ENCODE assay signal across 8 mouse cellular contexts in the genomic region with DNA sequence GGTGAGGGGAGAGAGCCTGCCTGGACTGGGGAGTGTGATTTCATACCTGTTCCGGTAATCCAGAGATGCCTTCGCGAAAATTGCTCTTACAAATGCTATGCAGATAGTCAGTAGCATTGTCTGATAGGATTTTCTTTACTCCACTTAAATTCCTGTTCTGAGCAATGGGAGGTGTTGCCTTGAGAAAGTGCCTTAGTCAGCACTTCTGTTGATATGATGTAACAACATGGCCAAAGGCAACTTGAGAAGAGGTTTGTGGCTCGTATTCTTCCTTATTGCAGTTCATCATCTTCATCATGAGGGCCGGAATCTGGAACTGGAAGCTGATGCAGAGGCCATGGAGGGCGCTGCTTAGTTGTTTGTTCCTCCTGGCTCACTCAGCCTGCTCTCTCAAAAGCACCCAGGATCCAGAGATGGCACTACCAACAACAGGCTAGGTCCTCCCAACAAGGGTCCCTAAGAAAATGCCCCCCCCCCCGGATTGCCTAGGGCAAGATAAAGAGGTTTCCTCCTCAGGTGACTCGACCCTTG. TPM values are rescaled to one million over a fixed set of nuclear protein-coding genes. Genes with fewer than 3 reads are reported as not detected.
A peak's percentile ranks its signal among the peaks of the same experiment; 100 is the strongest.
DNase-seq lines count a peak whose midpoint lies in the region; ATAC-seq and TF ChIP-seq lines count a peak whose summit lies in the region.

No protein-coding gene starts in this region.

- H3K4me1 ChIP-seq in CH12.LX (ENCODE audit: control insufficient read depth in 1 of 2, insufficient read depth in 2 of 2), result peaks cover 23 to 57% of the 10 kb centered on the region in 2 experiments
- peaks cover 53% of the 10 kb centered on the region for H3K4me1 ChIP-seq in heart, embryonic 13.5 days

- H3K9me3 ChIP-seq in CH12.LX (replicated peaks; ENCODE audit: low read length), result no peaks in the 10 kb centered on the region
- H3K9me3 ChIP-seq in heart, embryonic 13.5 days, result no peaks in the 10 kb centered on the region

- DNase-seq in embryo, embryonic 10 days (ENCODE audit: low spot score), result peak; percentile 24
- DNase-seq in embryo, embryonic 11 days, result no peak
- DNase-seq in CH12.LX (ENCODE audit: extremely low read depth), result no peak
- DNase-seq in lung, postnatal 36 days, result peak; percentile 46
- no peak for DNase-seq in cerebellum, postnatal 25 days
- no peak for DNase-seq in gastrocnemius, postnatal 25 days
- DNase-seq in left cerebral cortex, postnatal 10 days (ENCODE audit: extremely low spot score in 1 of 2, low spot score in 2 of 2), result no peak

- no peak for TF ChIP-seq EP300 in CH12.LX (IDR thresholded peaks at IDR 0.05; ENCODE audit: low read length)

- H3K27ac ChIP-seq in CH12.LX (ENCODE audit: insufficient read depth, low read depth), result no peak overlapping the region; the same call in 1 of the 2 replicates
- H3K27ac ChIP-seq in heart, embryonic 13.5 days (replicated peaks), result 0 out of 2 replicates have a peak overlapping the region, but pooled peaks have one; percentile 24

- H3K4me2 ChIP-seq in CH12.LX (ENCODE audit: insufficient read depth, low read depth, poor library complexity, severe bottlenecking), result peak overlapping the region; percentile 67
- H3K4me2 ChIP-seq in heart, embryonic 13.5 days, result peak overlapping the region; percentile 77

- H3K4me3 ChIP-seq in CH12.LX (replicated peaks in 1 of 3; ENCODE audit: low read depth in 2 of 3, low read length in 2 of 3, poor library complexity in 1 of 3), result peak overlapping the region; percentile 49 to 92 (median 82)
- peak overlapping the region; percentile 96 for H3K4me3 ChIP-seq in heart, embryonic 13.5 days

- in situ Hi-C loops in CH12.LX (cut with MboI; ENCODE audit: low pct_ligation_motif_present, low pct_unique_long_range_greater_than_20kb, low sequenced_read_pairs), result no loop called here

- H3K36me3 ChIP-seq in CH12.LX (replicated peaks in 1 of 2; ENCODE audit: control insufficient read depth in 1 of 2, insufficient read depth in 1 of 2, low read length in 1 of 2), result peaks cover 2 to 19% of the 10 kb centered on the region in 2 experiments
- peaks cover 31% of the 10 kb centered on the region for H3K36me3 ChIP-seq in heart, embryonic 13.5 days

- peak overlapping the region; percentile 100 for H3K9ac ChIP-seq in CH12.LX (ENCODE audit: insufficient read depth, low read depth)
- H3K9ac ChIP-seq in heart, embryonic 13.5 days, result peak overlapping the region; percentile 99

- no peak for TF ChIP-seq CTCF in CH12.LX (conservative IDR thresholded peaks at IDR 0.05 in 1 of 2, IDR thresholded peaks at IDR 0.05 in 1 of 2; ENCODE audit: low read depth in 2 of 2, low read length in 2 of 2)

- dilution Hi-C loops in CH12.LX (cut with MboI; ENCODE audit: extremely low pct_ligation_motif_present, extremely low pct_unique_long_range_greater_than_20kb, low sequenced_read_pairs), result no loop called here

- no peak for ATAC-seq in heart, embryonic 13.5 days (ENCODE audit: extremely low read depth, insufficient number of reproducible peaks, low FRiP score, low TSS enrichment)

- intact Hi-C loops in left cerebral cortex, postnatal 10 days (cut with DNase I), result loop anchor here (5.0 kb wide), 1 partner anchor 172 kb away; a partner anchor contains a TSS

- no peak for TF ChIP-seq RAD21 in CH12.LX (IDR thresholded peaks at IDR 0.05; ENCODE audit: low read depth, low read length)

- no peak for TF ChIP-seq POLR2A in CH12.LX (IDR thresholded peaks at IDR 0.05; ENCODE audit: low read depth, low read length)

- H3K27me3 ChIP-seq in CH12.LX (replicated peaks), result no peaks in the 10 kb centered on the region
- no peaks in the 10 kb centered on the region for H3K27me3 ChIP-seq in heart, embryonic 13.5 days (replicated peaks)

- 66% methylated on average over 8 of the region's 8 CpGs for WGBS in heart, embryonic 13.5 days

- H3K79me2 ChIP-seq in CH12.LX (replicated peaks; ENCODE audit: control insufficient read depth, extremely low read depth, insufficient read depth, poor library complexity, severe bottlenecking), result peaks cover 29% of the 10 kb centered on the region

TF ChIP-seq in CH12.LX, 34 proteins besides CTCF, POLR2A, EP300 and RAD21:
- TF ChIP-seq MEF2A (IDR thresholded peaks at IDR 0.05; ENCODE audit: borderline replicate concordance, low read depth, low read length) (no peak), ELF1 (IDR thresholded peaks at IDR 0.05; ENCODE audit: low read depth, low read length) (0 out of 2 replicates have a peak, but pooled peaks have one; percentile 21), USF2 (conservative IDR thresholded peaks at IDR 0.05; ENCODE audit: low read depth, low read length) (no peak), ZNF384 (IDR thresholded peaks at IDR 0.05; ENCODE audit: low read depth, low read length) (no peak), IRF4 (IDR thresholded peaks at IDR 0.05; ENCODE audit: low read depth, low read length) (no peak), JUND (conservative IDR thresholded peaks at IDR 0.05; ENCODE audit: low read depth, low read length) (no peak), JUN (IDR thresholded peaks at IDR 0.05; ENCODE audit: insufficient read depth, low read depth, low read length) (no peak), GABPA (IDR thresholded peaks at IDR 0.05; ENCODE audit: insufficient replicate concordance, low read depth, low read length) (no peak), USF1 (IDR thresholded peaks at IDR 0.05; ENCODE audit: low read depth, low read length) (no peak), CHD2 (IDR thresholded peaks at IDR 0.05; ENCODE audit: low read length) (no peak), NRF1 (IDR thresholded peaks at IDR 0.05; ENCODE audit: low read depth, low read length) (no peak), ETS1 (conservative IDR thresholded peaks at IDR 0.05; ENCODE audit: low read depth, low read length) (no peak), TBP (conservative IDR thresholded peaks at IDR 0.05; ENCODE audit: low read depth, low read length) (no peak), ZMIZ1 (IDR thresholded peaks at IDR 0.05; ENCODE audit: low read depth, low read length) (no peak), SIN3A (IDR thresholded peaks at IDR 0.05; ENCODE audit: low read length) (no peak), ZC3H11A (IDR thresholded peaks at IDR 0.05; ENCODE audit: low read depth, low read length) (no peak), PAX5 (IDR thresholded peaks at IDR 0.05; ENCODE audit: low read length) (no peak), MAFK (IDR thresholded peaks at IDR 0.05; ENCODE audit: insufficient replicate concordance, low read length) (peak; percentile 99)
TF ChIP-seq in CH12.LX: peak in this region for 2.

RNA-seq across cellular contexts. Expression of a gene that starts 2.3 kb away (rescaled TPM):
- total RNA-seq in CH12.LX (2012; rRNA removed) (11.2 and 13.6 TPM in 2 replicates), CH12.LX (2014; rRNA removed) (12.9 and 13.0 TPM in 2 replicates)
- 17.1 and 21.7 TPM in 2 replicates for polyA plus RNA-seq in CH12.LX (2012; ENCODE audit: insufficient read length, low read depth)
- polyA plus RNA-seq in heart, embryonic 13.5 days (2015; fragmentation: Nextera tagmentation; extraction: Ambion mirVana), result 28.1 and 28.7 TPM in 2 replicates
- total RNA-seq in gastrocnemius, postnatal 25 days (2021), result 10 to 100 TPM; 19.9 to 24.3 TPM
- 10 to 100 TPM; 65.3 to 66.5 TPM for total RNA-seq in left cerebral cortex, postnatal 10 days (2021)

RNA-seq across cellular contexts. Expression of a gene that starts 12.1 kb away (rescaled TPM):
- total RNA-seq in CH12.LX (2012; rRNA removed), result 2.8 and 3.2 TPM in 2 replicates
- 0.82 and 1.2 TPM in 2 replicates for total RNA-seq in CH12.LX (2014; rRNA removed)
- polyA plus RNA-seq in CH12.LX (2012; ENCODE audit: insufficient read length, low read depth), result 0.48 and 0.79 TPM in 2 replicates
- 23.9 and 27.8 TPM in 2 replicates for polyA plus RNA-seq in heart, embryonic 13.5 days (2015; fragmentation: Nextera tagmentation; extraction: Ambion mirVana)
- total RNA-seq in gastrocnemius, postnatal 25 days (2021), result 1 to 10 TPM; 6.9 to 8.1 TPM
- total RNA-seq in left cerebral cortex, postnatal 10 days (2021), result 10 to 100 TPM; 82.5 to 84.5 TPM

Comparison
In these comparisons a context has a peak if more than half of its experiments do, and no peak if none do; other contexts are left out.
1. DNase-seq: peak in embryo, embryonic 10 days (single experiment) and lung, postnatal 36 days (single experiment); none in embryo, embryonic 11 days (single experiment), CH12.LX (single experiment), cerebellum, postnatal 25 days (0 of 2), gastrocnemius, postnatal 25 days (single experiment) and left cerebral cortex, postnatal 10 days (0 of 2).
2. RNA of a gene that starts 12.1 kb away (total RNA-seq): 82.5 to 84.5 TPM in left cerebral cortex, postnatal 10 days; 6.9 to 8.1 TPM in gastrocnemius, postnatal 25 days and 0.82 to 3.2 TPM in CH12.LX; every median in the first group is over 4 times any median in the second.